Mouse (Mus musculus) kidney, postnatal 25 days (tissue): Measurements from ENCODE around the gene Erc2.

ENCODE experiments used
- DNase-seq, 2 experiments: peaks; one replicate each; pipeline ENCODE4 v3.0.0; 2021; ENCODE audit warnings: mixed read lengths in 2 of 2

The Erc2 gene

GRCm38 (mm10) chr14:27667016-27667852 is 45.0 kb downstream of the Erc2 start:
- DNase-seq: no peak

- DNase-seq: peak; percentile 23 to 71
Measured at GRCm38 (mm10) chr14:27668151-27668550, 45.9 kb downstream of the Erc2 start.

GRCm38 (mm10) chr14:27669939-27670338 is 47.7 kb downstream of the Erc2 start:
- DNase-seq: no peak

- DNase-seq: no peak
Measured at GRCm38 (mm10) chr14:27672761-27673160, 50.5 kb downstream of the Erc2 start.

GRCm38 (mm10) chr14:27674096-27674495 is 51.9 kb downstream of the Erc2 start:
- no peak for DNase-seq

- no peak for DNase-seq
Measured at GRCm38 (mm10) chr14:27674561-27674960, 52.3 kb downstream of the Erc2 start.

GRCm38 (mm10) chr14:27675071-27675470 is 52.8 kb downstream of the Erc2 start:
- DNase-seq: no peak

- DNase-seq: peak in 1 of 2 experiments; percentile 12
Measured at GRCm38 (mm10) chr14:27682368-27683052, 60.3 kb downstream of the Erc2 start.

- no peak for DNase-seq
Measured at GRCm38 (mm10) chr14:27695781-27696180, 73.6 kb downstream of the Erc2 start.

- no peak for DNase-seq
Measured at GRCm38 (mm10) chr14:27717364-27717763, 95.1 kb downstream of the Erc2 start.

GRCm38 (mm10) chr14:27719601-27720000 is 97.4 kb downstream of the Erc2 start:
- peak; percentile 11 to 46 for DNase-seq

GRCm38 (mm10) chr14:27720944-27721343 is 98.7 kb downstream of the Erc2 start:
- no peak for DNase-seq

- DNase-seq: no peak
Measured at GRCm38 (mm10) chr14:27721759-27722158, 99.5 kb downstream of the Erc2 start.

- DNase-seq: no peak
Measured at GRCm38 (mm10) chr14:27727541-27727940, 105.3 kb downstream of the Erc2 start.

GRCm38 (mm10) chr14:27731086-27731485 is 108.9 kb downstream of the Erc2 start:
- no peak for DNase-seq

GRCm38 (mm10) chr14:27739436-27739835 is 117.2 kb downstream of the Erc2 start:
- DNase-seq: no peak

- peak; percentile 55 to 83 for DNase-seq
Measured at GRCm38 (mm10) chr14:27741248-27741916, 119.2 kb downstream of the Erc2 start.

GRCm38 (mm10) chr14:27754340-27754739 is 132.1 kb downstream of the Erc2 start:
- DNase-seq: no peak

- no peak for DNase-seq
Measured at GRCm38 (mm10) chr14:27756901-27757300, 134.7 kb downstream of the Erc2 start.

- peak in 1 of 2 experiments; percentile 5 for DNase-seq
Measured at GRCm38 (mm10) chr14:27758230-27758629, 136.0 kb downstream of the Erc2 start.

- no peak for DNase-seq
Measured at GRCm38 (mm10) chr14:27759069-27759628, 136.9 kb downstream of the Erc2 start.

- no peak for DNase-seq
Measured at GRCm38 (mm10) chr14:27759982-27760381, 137.8 kb downstream of the Erc2 start.

GRCm38 (mm10) chr14:27775367-27775766 is 153.1 kb downstream of the Erc2 start:
- DNase-seq: peak in 1 of 2 experiments; percentile 2
